Mouse (Mus musculus) spleen, adult 2 months (tissue): ENCODE measurements around the gene C530008M17Rik.

Experiments used
- CTCF ChIP-seq: fragments of 200-500 bp; IDR thresholded peaks from 2 replicates; pipeline ENCODE4 v1.5.1; 2011; ENCODE audit warnings: mild to moderate bottlenecking, inconsistent platforms; ENCODE audit not compliant: insufficient read depth, insufficient read length, insufficient replicate concordance; ENCODE audit errors: extremely low read depth
- POLR2A ChIP-seq: fragments of 200-500 bp; IDR thresholded peaks from 2 replicates; pipeline ENCODE4 v1.6.1; 2011; ENCODE audit warnings: low read depth, low read length, inconsistent platforms

DNA sequence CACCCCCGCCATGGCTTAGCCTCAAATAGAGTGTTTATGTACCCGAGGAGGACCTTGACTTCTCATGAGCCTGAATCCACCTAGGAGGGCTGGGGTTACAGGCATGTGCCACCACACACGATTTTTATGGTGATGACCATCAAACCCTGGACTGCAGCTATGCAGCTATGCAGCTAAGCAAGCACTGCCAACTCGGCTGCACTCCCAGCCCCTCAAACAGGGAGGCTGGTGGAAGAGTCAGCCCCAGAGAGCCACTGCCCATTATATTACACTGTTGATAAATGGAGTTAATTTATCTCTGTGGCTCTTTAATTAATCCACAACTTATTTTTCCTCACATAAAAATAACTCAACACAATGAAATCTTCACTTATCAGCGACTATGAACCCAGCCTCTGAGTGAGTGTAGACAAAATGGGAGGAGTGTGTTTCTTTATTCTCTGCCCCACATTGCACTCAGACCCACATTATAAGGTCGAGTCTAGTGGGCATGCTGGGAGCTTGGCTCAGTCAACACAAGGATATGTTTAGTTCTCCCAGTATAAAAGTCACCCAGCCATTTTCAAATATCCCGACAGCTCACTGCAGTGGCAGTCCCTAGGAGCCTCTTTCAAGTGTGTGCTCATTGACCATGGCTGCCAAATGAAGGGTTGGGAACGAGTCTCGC, 117.3 kb downstream of the C530008M17Rik start:
- TF ChIP-seq CTCF (no peak), POLR2A (no peak)
